Mouse (Mus musculus) splenic B cell, adult 2 months (primary cell): ENCODE results near the gene Nfia.
A peak's percentile ranks its signal among the peaks of the same experiment; 100 is the strongest.

ENCODE experiments used
- DNase-seq: peaks from one replicate; pipeline ENCODE4 v3.0.0-alpha.2; 2011; ENCODE audit warnings: low read depth, low spot score
- H3K27me3 ChIP-seq: 2 replicates; pipeline ENCODE4 v1.6.1; 2012; ENCODE audit warnings: mild to moderate bottlenecking, low read length, moderate library complexity, mixed read lengths; ENCODE audit not compliant: control insufficient read depth, poor library complexity, insufficient read depth, severe bottlenecking
- H3K36me3 ChIP-seq: 2 replicates; pipeline ENCODE4 v1.6.1; 2012; ENCODE audit warnings: mild to moderate bottlenecking, low read length, moderate library complexity, mixed read lengths; ENCODE audit not compliant: control insufficient read depth, poor library complexity, insufficient read depth, severe bottlenecking

The Nfia gene

DNA sequence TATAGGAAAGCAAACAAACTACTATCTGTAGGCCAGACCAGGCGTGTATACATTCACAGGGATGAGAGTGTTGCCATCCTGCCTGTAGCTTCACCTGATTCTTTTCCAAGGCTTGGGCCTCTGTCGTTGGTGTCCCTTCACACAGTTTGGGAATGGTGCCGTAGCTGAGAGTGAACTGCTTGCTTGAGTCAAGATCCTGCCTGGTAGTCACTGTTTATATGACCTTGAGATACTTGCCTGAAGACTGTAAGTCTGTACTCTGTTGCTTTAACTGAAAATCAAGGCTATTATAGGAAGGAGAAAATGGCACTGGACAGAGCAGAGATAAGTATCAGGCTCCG, 214.2 kb downstream of the Nfia start:
- DNase-seq = no peak
- no peaks in the 10 kb centered on the region for H3K36me3 ChIP-seq
- H3K27me3 ChIP-seq = no peaks in the 10 kb centered on the region

DNA sequence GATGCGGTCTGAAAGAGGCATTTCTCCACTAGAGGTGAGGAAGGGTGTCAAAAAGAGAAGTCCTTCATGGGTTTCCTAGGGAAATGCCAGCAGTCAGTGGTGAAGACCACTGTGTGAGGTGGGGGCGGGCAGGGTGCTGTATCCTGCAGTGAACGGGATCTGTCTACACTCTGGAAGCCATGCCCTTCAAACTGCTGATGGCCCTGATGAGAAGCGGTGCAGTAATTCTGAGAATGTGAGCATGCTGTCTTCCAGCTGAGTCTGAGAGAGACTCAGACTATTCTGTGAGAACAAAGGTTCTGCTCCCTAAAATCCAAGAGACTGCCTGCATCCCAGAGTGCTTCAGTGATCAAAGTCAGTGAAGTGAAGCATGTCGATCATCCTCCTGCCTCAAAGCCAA, 216.2 kb downstream of the Nfia start:
- H3K36me3 ChIP-seq = no peaks in the 10 kb centered on the region
- no peaks in the 10 kb centered on the region for H3K27me3 ChIP-seq
- no peak for DNase-seq

DNA sequence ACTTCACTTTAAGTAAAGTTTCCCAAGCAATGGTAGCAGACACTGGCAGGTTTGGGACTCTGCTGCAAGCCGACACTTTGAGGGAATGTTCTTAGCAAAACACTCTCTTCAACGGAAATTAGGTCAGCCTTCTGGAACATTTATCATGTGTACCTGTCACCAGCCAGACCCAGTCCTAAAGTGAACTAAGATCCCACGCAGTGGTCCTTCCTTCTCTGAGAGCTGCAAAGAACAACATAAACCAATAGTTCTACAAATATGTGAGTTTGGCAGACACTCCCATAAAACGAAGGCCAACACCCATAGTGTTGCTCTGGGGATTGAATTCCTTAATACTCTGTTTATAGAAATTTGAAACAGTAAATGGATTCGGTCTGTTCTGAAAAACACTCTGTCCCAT, 217.9 kb downstream of the Nfia start:
- Histone ChIP-seq H3K36me3 (no peaks in the 10 kb centered on the region), H3K27me3 (no peaks in the 10 kb centered on the region)
- DNase-seq = no peak

DNA sequence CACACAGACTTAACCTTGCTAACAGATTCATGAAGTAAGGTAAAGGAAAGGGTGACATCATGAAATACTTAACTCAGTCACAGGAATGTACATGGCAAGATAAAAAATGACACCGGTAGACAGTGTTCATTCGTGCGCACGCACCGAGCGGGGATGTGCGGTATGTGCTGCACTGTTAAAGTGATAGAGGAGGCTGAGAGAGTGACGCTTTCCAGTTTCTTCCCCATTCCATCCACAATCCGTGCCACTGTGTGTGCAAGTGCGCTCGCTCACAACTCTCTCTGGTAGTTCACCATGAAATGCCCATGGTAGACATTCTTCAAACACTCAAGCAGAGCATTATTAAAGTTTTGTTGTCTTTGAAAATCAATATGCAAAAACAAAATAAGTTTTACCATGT, 218.9 kb downstream of the Nfia start:
- Histone ChIP-seq H3K36me3 (no peaks in the 10 kb centered on the region), H3K27me3 (no peaks in the 10 kb centered on the region)
- DNase-seq = no peak

DNA sequence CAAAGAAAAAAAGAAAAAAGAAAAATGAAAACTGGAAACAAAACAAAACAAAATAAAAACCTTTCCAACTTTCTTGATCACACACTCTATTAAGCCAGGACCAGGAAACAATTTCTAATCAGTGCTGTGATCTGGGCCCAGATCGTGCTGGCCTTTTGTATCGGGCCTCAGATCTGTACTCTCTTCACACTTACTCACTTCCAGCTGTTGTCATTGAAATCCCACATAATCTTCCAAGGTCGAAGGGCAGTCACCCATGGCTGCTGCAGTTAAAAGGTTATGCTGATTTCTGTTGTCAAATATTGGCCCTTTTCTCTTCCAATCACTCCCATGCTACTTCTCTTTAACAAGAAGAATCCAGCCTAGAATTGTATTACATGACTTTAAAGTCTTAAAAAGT, 219.3 kb downstream of the Nfia start:
- H3K27me3 ChIP-seq = no peaks in the 10 kb centered on the region
- no peaks in the 10 kb centered on the region for H3K36me3 ChIP-seq
- no peak for DNase-seq

DNA sequence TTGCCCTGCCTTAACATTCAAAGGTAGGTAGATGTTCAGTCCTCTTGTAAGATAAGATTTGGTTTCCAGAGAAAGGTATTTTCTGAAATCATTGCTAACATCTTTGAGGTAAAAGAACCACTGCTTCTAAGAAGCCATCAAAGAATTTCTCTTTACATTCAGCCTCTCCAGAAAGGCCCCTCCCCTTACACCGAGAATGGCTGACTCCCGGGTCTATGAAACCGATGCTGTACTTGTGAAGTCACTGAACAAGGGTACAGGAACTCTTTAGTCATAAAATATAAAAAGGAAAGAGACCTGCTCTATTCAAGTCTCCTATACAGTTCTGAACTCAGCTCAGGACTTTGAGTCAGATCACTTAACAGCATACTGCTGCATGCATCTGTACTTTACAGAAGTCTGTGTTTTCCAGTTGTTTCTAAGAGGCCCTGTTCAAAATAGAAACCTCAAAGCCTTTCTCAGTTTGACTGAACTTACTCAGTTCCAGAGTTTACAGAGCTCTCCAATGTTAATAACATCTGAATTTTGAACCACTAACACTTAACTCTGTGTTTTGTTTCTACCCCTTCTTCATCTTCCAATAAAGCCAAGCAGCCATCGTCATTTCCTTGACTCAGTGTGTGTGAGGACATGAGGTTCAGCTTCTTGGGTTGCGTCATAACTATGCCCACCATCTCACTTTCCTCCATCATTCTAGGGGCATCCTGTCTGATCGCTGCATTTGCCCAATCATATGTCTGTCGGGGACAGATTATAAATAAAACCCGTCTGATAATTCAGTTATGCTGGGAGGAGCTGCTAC, 223.6 kb downstream of the Nfia start:
- H3K36me3 ChIP-seq = no peaks in the 10 kb centered on the region
- H3K27me3 ChIP-seq = no peaks in the 10 kb centered on the region
- DNase-seq = no peak

DNA sequence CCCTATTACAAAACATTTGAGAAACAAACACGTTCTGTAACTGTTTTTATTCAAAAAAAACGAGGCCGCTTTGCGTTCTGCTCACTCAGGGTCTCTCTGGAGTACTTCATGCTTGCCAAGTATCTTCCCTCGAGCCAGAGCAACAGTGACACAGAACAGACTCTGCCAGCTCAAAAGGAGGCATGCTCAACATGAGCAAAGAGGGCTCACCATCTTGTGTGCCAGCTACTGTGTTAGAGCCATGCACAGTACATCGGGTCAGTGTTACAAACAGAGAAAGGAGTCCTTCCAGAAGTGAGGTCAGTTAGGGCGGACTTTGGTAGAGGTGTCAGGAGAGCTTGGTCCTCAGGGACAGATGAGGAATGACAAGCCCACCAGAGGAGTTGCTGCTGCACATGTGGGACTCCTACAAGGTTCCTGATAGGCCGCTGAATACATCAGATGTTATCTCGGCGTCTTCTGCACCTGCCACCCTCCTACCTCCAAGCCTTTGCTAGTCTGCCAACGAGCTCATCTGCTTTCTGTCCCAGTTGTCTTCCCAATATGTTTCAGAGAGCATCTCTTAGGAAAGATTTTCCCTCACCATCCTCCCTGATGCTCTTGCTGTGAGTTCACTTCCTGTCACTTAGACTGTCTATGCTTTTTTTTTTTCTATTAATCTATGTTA, 224.8 kb downstream of the Nfia start:
- Histone ChIP-seq H3K27me3 (no peaks in the 10 kb centered on the region), H3K36me3 (no peaks in the 10 kb centered on the region)
- no peak for DNase-seq

DNA sequence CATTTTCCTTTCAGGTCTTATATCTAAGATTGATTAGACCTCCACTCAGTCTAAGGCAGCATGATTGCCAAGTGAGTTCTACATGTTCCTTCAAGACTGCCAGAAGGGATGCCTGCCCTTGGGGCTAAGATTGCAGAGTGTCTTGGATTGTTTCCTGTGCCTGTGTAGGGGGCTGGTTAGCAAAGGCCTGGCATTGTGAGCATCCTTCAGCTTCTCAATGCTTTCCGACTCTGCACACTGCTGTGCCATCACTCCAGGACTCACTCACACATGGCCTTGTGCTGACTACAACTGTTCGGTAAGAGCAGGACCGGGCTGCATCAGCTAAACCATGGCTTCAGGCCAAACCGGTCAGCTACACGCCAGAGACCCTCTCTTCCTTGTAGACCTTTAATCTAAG, 229.7 kb downstream of the Nfia start:
- no peaks in the 10 kb centered on the region for H3K36me3 ChIP-seq
- DNase-seq = no peak
- no peaks in the 10 kb centered on the region for H3K27me3 ChIP-seq

DNA sequence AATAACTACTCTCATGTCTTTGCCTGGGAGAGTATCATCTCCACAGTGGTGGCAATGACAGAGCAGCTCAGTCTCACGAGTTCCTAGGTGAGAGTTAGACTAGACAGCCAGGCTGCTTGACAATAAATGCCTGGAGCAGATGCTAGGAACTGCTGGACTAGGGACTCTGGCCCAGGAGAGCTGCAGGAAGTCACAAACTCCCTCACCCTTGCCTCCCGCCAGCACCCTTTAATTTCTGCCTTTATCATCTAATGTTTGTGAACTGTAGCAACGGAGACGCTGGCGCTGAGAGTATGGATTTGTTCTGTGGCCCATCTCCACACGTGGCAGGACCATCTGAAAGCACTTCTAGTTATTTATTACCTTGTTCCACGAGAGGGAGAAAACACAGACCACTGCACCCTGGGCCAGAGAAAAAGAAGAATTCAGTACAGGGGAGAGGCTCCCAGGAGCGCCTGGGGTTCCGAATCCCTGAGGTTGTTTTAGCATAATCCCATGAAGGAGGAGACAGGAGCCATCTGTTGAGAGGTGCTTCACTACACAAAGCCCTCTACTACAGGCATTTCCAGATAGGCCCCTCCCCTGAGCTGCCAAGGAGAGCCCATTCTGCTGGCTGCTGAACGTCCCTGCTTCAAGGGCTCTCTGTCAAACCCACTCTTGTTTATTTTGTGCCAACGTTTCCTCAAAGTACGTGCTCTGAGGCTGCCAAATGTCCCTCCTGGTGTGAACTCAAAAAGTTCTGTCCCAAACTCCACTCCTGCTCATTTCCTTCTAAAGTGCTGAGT, 231.0 kb downstream of the Nfia start:
- Histone ChIP-seq H3K36me3 (no peaks in the 10 kb centered on the region), H3K27me3 (no peaks in the 10 kb centered on the region)
- DNase-seq = no peak

DNA sequence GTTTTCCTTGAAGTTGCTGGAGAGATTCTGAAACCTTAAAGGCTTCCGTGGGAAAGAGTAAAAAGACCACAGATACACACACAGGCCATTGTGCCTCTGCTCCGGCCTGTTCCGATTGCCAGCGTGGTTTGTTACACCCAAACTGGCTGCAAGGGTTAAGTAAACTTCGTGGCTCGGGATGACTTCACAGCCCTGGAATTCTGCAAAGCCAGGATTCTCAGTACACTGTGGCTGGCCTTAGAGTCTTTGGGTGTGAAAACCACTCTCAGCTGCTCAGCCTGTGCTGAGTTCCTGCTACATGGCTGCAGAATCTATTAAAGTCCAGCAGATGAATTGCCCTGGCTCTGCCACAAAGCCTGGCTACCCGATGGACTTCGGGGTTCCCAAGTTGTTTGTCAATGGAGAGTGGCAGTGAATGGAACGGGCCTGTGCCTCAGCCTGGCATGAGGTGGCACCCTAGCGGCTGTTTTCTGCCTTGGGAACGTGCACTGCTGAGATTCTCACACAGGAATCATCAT, 231.6 kb downstream of the Nfia start:
- no peaks in the 10 kb centered on the region for H3K27me3 ChIP-seq
- no peaks in the 10 kb centered on the region for H3K36me3 ChIP-seq
- DNase-seq = no peak

DNA sequence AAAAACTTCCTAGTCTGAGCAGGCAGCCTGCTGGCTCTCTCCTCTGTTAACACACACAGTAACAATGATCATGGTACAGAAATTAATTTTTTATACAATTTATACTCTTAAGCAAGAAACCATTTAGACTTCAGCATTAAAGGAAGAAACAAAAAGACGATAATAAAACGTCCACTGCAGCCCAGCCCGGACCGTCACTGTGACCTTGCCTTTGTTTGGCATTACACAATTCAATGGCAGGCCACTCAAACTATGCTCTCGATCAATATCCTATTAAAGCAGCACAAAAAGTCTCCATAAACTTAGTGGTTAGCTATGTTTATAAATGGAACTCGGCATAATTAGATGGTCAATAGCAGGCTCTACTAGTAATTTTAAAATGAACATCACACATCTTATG, 232.5 kb downstream of the Nfia start:
- no peak for DNase-seq
- Histone ChIP-seq H3K36me3 (no peaks in the 10 kb centered on the region), H3K27me3 (no peaks in the 10 kb centered on the region)

DNA sequence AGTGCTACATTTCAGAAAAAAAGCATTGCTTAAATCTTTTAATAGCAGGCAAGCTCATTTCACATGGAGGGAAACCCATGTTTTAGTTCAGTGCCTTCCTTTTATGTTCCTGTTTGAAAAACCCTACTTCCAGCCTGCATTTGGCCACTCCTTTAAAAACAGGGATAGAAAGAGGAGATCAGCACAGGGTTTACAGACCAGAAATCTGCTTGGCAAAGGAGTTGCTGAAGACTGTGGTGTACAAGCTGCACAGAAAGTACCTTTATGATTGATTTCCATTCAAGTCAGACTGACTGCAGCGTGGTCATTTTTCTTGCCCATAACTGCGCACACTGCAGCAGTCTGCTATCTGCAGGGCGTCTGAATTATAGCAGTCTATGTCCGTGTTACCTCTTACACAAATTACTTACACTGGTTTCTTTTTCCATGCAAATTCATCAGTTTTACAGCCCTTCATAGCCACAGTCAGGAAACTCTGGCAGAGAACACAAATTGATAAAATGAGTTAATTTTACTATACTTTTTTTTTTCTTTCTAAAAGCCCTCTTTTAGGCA, 236.4 kb downstream of the Nfia start:
- DNase-seq = no peak
- H3K36me3 ChIP-seq = no peaks in the 10 kb centered on the region
- H3K27me3 ChIP-seq = no peaks in the 10 kb centered on the region

DNA sequence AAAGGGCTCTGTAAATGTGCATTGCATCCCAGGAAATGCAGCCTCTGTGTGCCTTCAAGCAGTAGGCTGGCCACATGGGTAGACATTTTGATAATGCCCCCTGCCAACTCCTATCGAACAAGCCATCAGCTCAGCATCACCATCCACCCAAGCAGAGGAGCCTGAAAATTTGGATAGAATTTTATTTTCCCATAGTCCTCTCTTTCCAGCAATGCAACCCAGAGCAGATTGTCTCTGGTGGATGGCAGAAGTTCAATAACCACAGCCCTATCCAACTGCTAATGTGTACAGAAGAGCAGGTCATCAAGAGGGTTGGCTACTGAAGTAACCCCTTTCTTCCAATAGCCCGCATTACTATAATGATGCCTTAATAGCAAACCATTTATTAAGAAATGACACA, 237.4 kb downstream of the Nfia start:
- H3K27me3 ChIP-seq = no peaks in the 10 kb centered on the region
- DNase-seq = no peak
- no peaks in the 10 kb centered on the region for H3K36me3 ChIP-seq

DNA sequence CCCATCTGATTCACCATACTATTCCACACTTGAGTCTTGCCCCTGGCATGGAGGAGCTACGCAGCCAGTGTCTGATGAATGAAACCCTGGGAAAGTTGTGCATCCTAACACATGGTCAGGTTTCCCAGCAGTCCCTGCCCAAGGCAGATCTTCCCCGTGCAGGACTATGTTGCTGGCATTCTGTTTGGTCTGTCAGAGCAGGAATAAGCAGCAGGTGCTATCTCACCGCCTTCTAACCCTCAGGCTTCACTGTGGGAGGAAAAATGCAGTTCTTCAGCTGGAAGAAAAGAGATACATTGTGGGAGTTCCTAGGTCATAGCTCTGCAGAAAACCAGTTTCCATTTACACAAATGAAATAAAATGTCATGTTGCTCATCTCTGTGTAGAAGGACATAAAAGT, 247.3 kb downstream of the Nfia start:
- H3K27me3 ChIP-seq = no peaks in the 10 kb centered on the region
- DNase-seq = no peak
- H3K36me3 ChIP-seq = no peaks in the 10 kb centered on the region

DNA sequence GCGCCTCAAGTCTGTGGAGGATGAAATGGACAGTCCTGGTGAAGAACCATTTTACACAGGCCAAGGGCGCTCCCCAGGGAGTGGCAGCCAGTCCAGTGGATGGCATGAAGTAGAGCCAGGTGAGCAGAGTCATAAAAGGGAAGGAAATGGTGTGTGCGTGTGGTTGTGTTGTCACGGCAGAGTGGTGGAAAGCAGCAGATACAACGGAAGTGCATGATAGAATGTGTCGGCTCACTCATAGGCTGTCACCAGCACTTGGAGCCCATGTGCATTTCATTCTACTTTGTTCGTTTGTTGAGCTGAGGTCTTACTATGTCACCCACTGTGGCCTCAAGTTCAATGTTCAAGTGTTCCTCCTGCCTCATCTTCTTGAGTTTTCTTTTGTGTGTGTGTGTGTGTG, 248.3 kb downstream of the Nfia start:
- Histone ChIP-seq H3K36me3 (no peaks in the 10 kb centered on the region), H3K27me3 (no peaks in the 10 kb centered on the region)
- DNase-seq = peak; percentile 53
